Mouse (Mus musculus): ENCODE results near the gene Mycl. TPM values are rescaled to one million over a fixed set of nuclear protein-coding genes. Genes with fewer than 3 reads are reported as not detected.
A peak's percentile ranks its signal among the peaks of the same experiment; 100 is the strongest.

Gene Mycl
- polyA plus RNA-seq, 1 experiment from 2014 or later: 101 TPM

GRCm38 (mm10) chr4:123035636-123036035 lies 40.2 kb downstream of the Mycl start:
- Histone ChIP-seq H3K4me1 (ENCODE audit: control insufficient read depth, insufficient read depth, low read length) (no peaks in the 10 kb centered on the region), H3K27ac (ENCODE audit: low read depth, low read length) (no peak overlapping the region), H3K4me3 (ENCODE audit: low read depth, low read length) (no peak overlapping the region), H3K27me3 (ENCODE audit: control insufficient read depth, insufficient read depth, low read length) (no peaks in the 10 kb centered on the region), H3K9ac (ENCODE audit: low read length) (no peak overlapping the region), H3K4me2 (ENCODE audit: low read depth) (no peak overlapping the region), H3K36me3 (ENCODE audit: control insufficient read depth, insufficient read depth, low read length) (no peaks in the 10 kb centered on the region; the same call in none of the 2 replicates), H3K9me3 (ENCODE audit: control insufficient read depth, low read length) (no peaks in the 10 kb centered on the region)
- ATAC-seq (ENCODE audit: insufficient read depth, low FRiP score, low TSS enrichment) (no peak), DNase-seq (ENCODE audit: low spot score) (no peak)
- WGBS: 92% methylated on average over 2 of the region's 2 CpGs

GRCm38 (mm10) chr4:123036710-123037109 lies 41.3 kb downstream of the Mycl start:
- Histone ChIP-seq H3K4me2 (ENCODE audit: low read depth) (no peak overlapping the region), H3K9me3 (ENCODE audit: control insufficient read depth, low read length) (no peaks in the 10 kb centered on the region), H3K4me3 (ENCODE audit: low read depth, low read length) (no peak overlapping the region), H3K27me3 (ENCODE audit: control insufficient read depth, insufficient read depth, low read length) (no peaks in the 10 kb centered on the region), H3K27ac (ENCODE audit: low read depth, low read length) (no peak overlapping the region), H3K36me3 (ENCODE audit: control insufficient read depth, insufficient read depth, low read length) (no peaks in the 10 kb centered on the region; the same call in none of the 2 replicates), H3K4me1 (ENCODE audit: control insufficient read depth, insufficient read depth, low read length) (no peaks in the 10 kb centered on the region), H3K9ac (ENCODE audit: low read length) (no peak overlapping the region)
- WGBS: 72% methylated on average over 3 of the region's 3 CpGs
- DNase-seq (ENCODE audit: low spot score) (no peak), ATAC-seq (ENCODE audit: insufficient read depth, low FRiP score, low TSS enrichment) (no peak)

GRCm38 (mm10) chr4:123041131-123041530 lies 45.7 kb downstream of the Mycl start:
- no peaks in the 10 kb centered on the region for H3K4me1 ChIP-seq (ENCODE audit: control insufficient read depth, insufficient read depth, low read length)
- H3K27me3 ChIP-seq (ENCODE audit: control insufficient read depth, insufficient read depth, low read length): no peaks in the 10 kb centered on the region
- no peak overlapping the region for H3K4me2 ChIP-seq (ENCODE audit: low read depth)
- H3K4me3 ChIP-seq (ENCODE audit: low read depth, low read length): no peak overlapping the region
- no peaks in the 10 kb centered on the region for H3K9me3 ChIP-seq (ENCODE audit: control insufficient read depth, low read length)
- H3K36me3 ChIP-seq (ENCODE audit: control insufficient read depth, insufficient read depth, low read length): peaks cover 2% of the 10 kb centered on the region
- WGBS: 95% methylated on average over 6 of the region's 6 CpGs
- H3K27ac ChIP-seq (ENCODE audit: low read depth, low read length): no peak overlapping the region
- H3K9ac ChIP-seq (ENCODE audit: low read length): no peak overlapping the region
- ATAC-seq (ENCODE audit: insufficient read depth, low FRiP score, low TSS enrichment) (no peak), DNase-seq (ENCODE audit: low spot score) (no peak)

- H3K9me3 ChIP-seq (ENCODE audit: control insufficient read depth, low read length): no peaks in the 10 kb centered on the region
- no peak overlapping the region for H3K9ac ChIP-seq (ENCODE audit: low read length)
- no peak for DNase-seq (ENCODE audit: low spot score)
- H3K36me3 ChIP-seq (ENCODE audit: control insufficient read depth, insufficient read depth, low read length): peaks cover 6% of the 10 kb centered on the region
- H3K4me2 ChIP-seq (ENCODE audit: low read depth): no peak overlapping the region
- H3K4me3 ChIP-seq (ENCODE audit: low read depth, low read length): no peak overlapping the region
- 69% methylated on average over 1 of the region's 1 CpGs for WGBS
- H3K27me3 ChIP-seq (ENCODE audit: control insufficient read depth, insufficient read depth, low read length): no peaks in the 10 kb centered on the region
- H3K27ac ChIP-seq (ENCODE audit: low read depth, low read length): no peak overlapping the region
- no peak for ATAC-seq (ENCODE audit: insufficient read depth, low FRiP score, low TSS enrichment)
- no peaks in the 10 kb centered on the region for H3K4me1 ChIP-seq (ENCODE audit: control insufficient read depth, insufficient read depth, low read length)
Observed at GRCm38 (mm10) chr4:123043858-123044257, 48.4 kb downstream of the Mycl start.

- Histone ChIP-seq H3K36me3 (ENCODE audit: control insufficient read depth, insufficient read depth, low read length) (peaks cover 6% of the 10 kb centered on the region), H3K27ac (ENCODE audit: low read depth, low read length) (no peak overlapping the region), H3K4me1 (ENCODE audit: control insufficient read depth, insufficient read depth, low read length) (no peaks in the 10 kb centered on the region), H3K4me3 (ENCODE audit: low read depth, low read length) (no peak overlapping the region), H3K9me3 (ENCODE audit: control insufficient read depth, low read length) (no peaks in the 10 kb centered on the region), H3K27me3 (ENCODE audit: control insufficient read depth, insufficient read depth, low read length) (no peaks in the 10 kb centered on the region), H3K9ac (ENCODE audit: low read length) (no peak overlapping the region), H3K4me2 (ENCODE audit: low read depth) (no peak overlapping the region)
- DNase-seq (ENCODE audit: low spot score): no peak
- 96% methylated on average over 4 of the region's 4 CpGs for WGBS
- ATAC-seq (ENCODE audit: insufficient read depth, low FRiP score, low TSS enrichment): no peak
Observed at GRCm38 (mm10) chr4:123044842-123045241, 49.4 kb downstream of the Mycl start.

GRCm38 (mm10) chr4:123046300-123046699 lies 50.8 kb downstream of the Mycl start:
- Histone ChIP-seq H3K9ac (ENCODE audit: low read length) (no peak overlapping the region), H3K27me3 (ENCODE audit: control insufficient read depth, insufficient read depth, low read length) (no peaks in the 10 kb centered on the region), H3K36me3 (ENCODE audit: control insufficient read depth, insufficient read depth, low read length) (peaks cover 6% of the 10 kb centered on the region), H3K4me1 (ENCODE audit: control insufficient read depth, insufficient read depth, low read length) (peaks cover 8% of the 10 kb centered on the region; the same call in 1 of the 2 replicates), H3K27ac (ENCODE audit: low read depth, low read length) (no peak overlapping the region), H3K9me3 (ENCODE audit: control insufficient read depth, low read length) (no peaks in the 10 kb centered on the region), H3K4me2 (ENCODE audit: low read depth) (no peak overlapping the region), H3K4me3 (ENCODE audit: low read depth, low read length) (no peak overlapping the region)
- 81% methylated on average over 3 of the region's 3 CpGs for WGBS
- DNase-seq (ENCODE audit: low spot score) (no peak), ATAC-seq (ENCODE audit: insufficient read depth, low FRiP score, low TSS enrichment) (no peak)

- ATAC-seq (ENCODE audit: insufficient read depth, low FRiP score, low TSS enrichment) (peak; percentile 93), DNase-seq (ENCODE audit: low spot score) (peak; percentile 84)
- Histone ChIP-seq H3K4me2 (ENCODE audit: low read depth) (no peak overlapping the region), H3K4me3 (ENCODE audit: low read depth, low read length) (no peak overlapping the region), H3K4me1 (ENCODE audit: control insufficient read depth, insufficient read depth, low read length) (peaks cover 8% of the 10 kb centered on the region; the same call in 1 of the 2 replicates), H3K9me3 (ENCODE audit: control insufficient read depth, low read length) (no peaks in the 10 kb centered on the region), H3K27me3 (ENCODE audit: control insufficient read depth, insufficient read depth, low read length) (no peaks in the 10 kb centered on the region), H3K9ac (ENCODE audit: low read length) (no peak overlapping the region), H3K36me3 (ENCODE audit: control insufficient read depth, insufficient read depth, low read length) (peaks cover 12% of the 10 kb centered on the region), H3K27ac (ENCODE audit: low read depth, low read length) (peak overlapping the region; percentile 50)
- WGBS: 74% methylated on average over 5 of the region's 5 CpGs
Observed at GRCm38 (mm10) chr4:123050681-123051211, 55.3 kb downstream of the Mycl start.

Other genes starting within 250 kb of the Mycl start
- gene Ppt1, start 159.4 kb upstream of the Mycl start, polyA plus RNA-seq (2014; fragmentation: Nextera tagmentation; extraction: Ambion mirVana): 62.1 and 63.2 TPM in 2 replicates
- gene Cap1, start 109.6 kb upstream of the Mycl start, polyA plus RNA-seq (2014; fragmentation: Nextera tagmentation; extraction: Ambion mirVana): 69.4 and 73.6 TPM in 2 replicates
- gene Mfsd2a, start 34.5 kb upstream of the Mycl start, polyA plus RNA-seq (2014; fragmentation: Nextera tagmentation; extraction: Ambion mirVana): 18.0 and 18.1 TPM in 2 replicates
- gene Trit1, start 20.9 kb downstream of the Mycl start, polyA plus RNA-seq (2014; fragmentation: Nextera tagmentation; extraction: Ambion mirVana): 22.3 and 25.4 TPM in 2 replicates
- gene Bmp8b, start 109.5 kb downstream of the Mycl start, polyA plus RNA-seq (2014; fragmentation: Nextera tagmentation; extraction: Ambion mirVana): 0.12 and 0.28 TPM in 2 replicates
- gene Oxct2b, start 120.6 kb downstream of the Mycl start, polyA plus RNA-seq (2014; fragmentation: Nextera tagmentation; extraction: Ambion mirVana): 0.23 TPM in 1 of 2 replicates, not detected in the other
- gene Ppie, start 144.3 kb downstream of the Mycl start, polyA plus RNA-seq (2014; fragmentation: Nextera tagmentation; extraction: Ambion mirVana): 98.6 and 103 TPM in 2 replicates
- 0.80 and 1.7 TPM in 2 replicates for gene Hpcal4, start 187.6 kb downstream of the Mycl start, polyA plus RNA-seq (2014; fragmentation: Nextera tagmentation; extraction: Ambion mirVana)
- not detected in 2 replicates for gene Nt5c1a, start 205.9 kb downstream of the Mycl start, polyA plus RNA-seq (2014; fragmentation: Nextera tagmentation; extraction: Ambion mirVana)
- 27.2 and 34.0 TPM in 2 replicates for gene Heyl, start 237.9 kb downstream of the Mycl start, polyA plus RNA-seq (2014; fragmentation: Nextera tagmentation; extraction: Ambion mirVana)